Mouse (Mus musculus): ENCODE measurements around the gene Pex13.

DNA sequence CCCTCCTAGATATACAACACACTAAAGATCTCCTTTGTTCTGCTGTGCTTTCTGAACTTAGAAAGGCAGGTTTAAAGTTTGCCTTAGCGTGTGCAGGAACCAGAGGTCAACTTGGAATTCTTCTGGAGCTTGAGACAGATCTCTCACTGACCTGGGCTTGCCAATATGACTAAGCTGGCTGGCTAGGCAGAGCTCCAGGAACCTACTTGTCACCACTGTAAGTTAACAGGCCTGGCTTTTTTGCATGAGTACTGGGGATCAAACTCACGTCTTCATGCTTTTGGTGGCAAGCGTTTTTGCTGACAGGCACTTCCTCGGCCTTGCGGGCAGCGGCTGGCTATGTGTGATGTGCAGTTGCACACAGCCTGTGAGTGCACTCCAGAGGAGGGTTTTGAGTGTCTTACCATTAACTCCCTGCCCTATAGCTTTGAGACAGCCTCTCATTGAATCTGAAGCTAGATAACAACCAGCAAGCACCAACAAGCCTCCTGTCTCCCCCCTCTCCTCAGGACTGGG is 14.7 kb upstream of the Pex13 start:
- TF ChIP-seq CTCF (IDR thresholded peaks at IDR 0.05) (no peak), EP300 (IDR thresholded peaks at IDR 0.05) (no peak)

All from lung, postnatal 0 days (tissue).